Mouse (Mus musculus) G1E-ER4 (cell line): ENCODE measurements around the gene Rd3. TPM values are rescaled to one million over a fixed set of nuclear protein-coding genes. Genes with fewer than 3 reads are reported as not detected.

Experiments
- GATA1 ChIP-seq: IDR thresholded peaks from one replicate; pipeline ENCODE4 v1.8.0; 2012; ENCODE audit warnings: low read length, inconsistent platforms
- polyA plus RNA-seq: library from polyadenylated mRNA; stranded (reverse); fragments of >175 nt; gene quantifications from 2 replicates; pipeline ENCODE4 v1.2.3, GENCODE M21; 2012

Gene Rd3
- polyA plus RNA-seq, 1 experiment = not detected

- no peak for TF ChIP-seq GATA1
These were observed 12.8 kb downstream of the Rd3 start for GRCm38 (mm10) chr1:191989994-191990393.

- TF ChIP-seq GATA1 = no peak
These were observed 15.0 kb downstream of the Rd3 start for GRCm38 (mm10) chr1:191992040-191992780.

- no peak for TF ChIP-seq GATA1
These were observed 17.3 kb downstream of the Rd3 start for GRCm38 (mm10) chr1:191994476-191994875.

- TF ChIP-seq GATA1 = no peak
These were observed 18.3 kb downstream of the Rd3 start for GRCm38 (mm10) chr1:191995488-191995887.

GRCm38 (mm10) chr1:191995916-191996315 is 18.7 kb downstream of the Rd3 start:
- TF ChIP-seq GATA1 = no peak

GRCm38 (mm10) chr1:191996621-191997185 is 19.5 kb downstream of the Rd3 start:
- no peak for TF ChIP-seq GATA1

GRCm38 (mm10) chr1:191999022-191999421 is 21.9 kb downstream of the Rd3 start:
- TF ChIP-seq GATA1 = no peak

Other genes starting within 250 kb of the Rd3 start
- 13.9 and 20.1 TPM in 2 replicates for gene Nek2, start 155.9 kb upstream of the Rd3 start, polyA plus RNA-seq
- gene Slc30a1, start 70.6 kb upstream of the Rd3 start, polyA plus RNA-seq = 16.8 and 17.8 TPM in 2 replicates
- gene Traf5, start 115.2 kb downstream of the Rd3 start, polyA plus RNA-seq = 1.0 and 1.2 TPM in 2 replicates
- 26.8 and 32.6 TPM in 2 replicates for gene Rcor3, start 160.7 kb downstream of the Rd3 start, polyA plus RNA-seq
- not detected in 2 replicates for gene Kcnh1, start 213.4 kb downstream of the Rd3 start, polyA plus RNA-seq